Mouse (Mus musculus): ENCODE measurements around the gene Tomm40. TPM values are rescaled to one million over a fixed set of nuclear protein-coding genes. Genes with fewer than 3 reads are reported as not detected.

Gene Tomm40
- polyA plus RNA-seq, 1 experiment from 2014 or later = 142 TPM

- H3K27me3 ChIP-seq = no peaks in the 10 kb centered on the region
- no peak for ATAC-seq
- no peak for TF ChIP-seq CTCF (IDR thresholded peaks at IDR 0.05)
- in situ Hi-C loops (cut with MboI; ENCODE audit: low pct_unique_long_range_greater_than_20kb) = no loop called here
- ChIA-PET CTCF (no interaction called here), POLR2A (no interaction called here)
- DNase-seq (ENCODE audit: low read depth, low spot score) = no peak
Observed at GRCm38 (mm10) chr7:19676662-19677061, 38.6 kb downstream of the Tomm40 start.

GRCm38 (mm10) chr7:19675824-19676223 is 39.4 kb downstream of the Tomm40 start:
- H3K27me3 ChIP-seq = no peaks in the 10 kb centered on the region
- no peak for ATAC-seq
- in situ Hi-C loops (cut with MboI; ENCODE audit: low pct_unique_long_range_greater_than_20kb) = no loop called here
- no peak for DNase-seq (ENCODE audit: low read depth, low spot score)
- ChIA-PET CTCF (no interaction called here), POLR2A (no interaction called here)
- TF ChIP-seq CTCF (IDR thresholded peaks at IDR 0.05) = no peak

- ChIA-PET CTCF (interaction anchor here (1.0 kb wide), 1 partner anchor 12 kb away, joined by 3 read pairs; no protein-coding TSS in a partner anchor), POLR2A (interaction anchor here (1.6 kb wide), 1 partner anchor 27 kb away, joined by 4 read pairs; no protein-coding TSS in a partner anchor)
- no peaks in the 10 kb centered on the region for H3K27me3 ChIP-seq
- no peak for TF ChIP-seq CTCF (IDR thresholded peaks at IDR 0.05)
- in situ Hi-C loops (cut with MboI; ENCODE audit: low pct_unique_long_range_greater_than_20kb) = no loop called here
- DNase-seq (ENCODE audit: low read depth, low spot score) (no peak), ATAC-seq (no peak)
Observed at GRCm38 (mm10) chr7:19673083-19673699, 42.0 kb downstream of the Tomm40 start.

GRCm38 (mm10) chr7:19671511-19671910 is 43.7 kb downstream of the Tomm40 start:
- TF ChIP-seq CTCF (IDR thresholded peaks at IDR 0.05) = no peak
- no peak for DNase-seq (ENCODE audit: low read depth, low spot score)
- H3K27me3 ChIP-seq = no peaks in the 10 kb centered on the region
- ChIA-PET POLR2A (interaction anchor here (0.6 kb wide), 1 partner anchor 45 kb away, joined by 3 read pairs; no protein-coding TSS in a partner anchor), CTCF (interaction anchor here (1.0 kb wide), 1 partner anchor 29 kb away, joined by 4 read pairs; no protein-coding TSS in a partner anchor)
- no peak for ATAC-seq
- in situ Hi-C loops (cut with MboI; ENCODE audit: low pct_unique_long_range_greater_than_20kb) = no loop called here

GRCm38 (mm10) chr7:19668947-19669721 is 46.1 kb downstream of the Tomm40 start:
- ChIA-PET POLR2A (interaction anchor here (0.7 to 1.6 kb wide), 4 partner anchors 9 to 50 kb away, joined by 3 to 16 read pairs (median 3); partner anchors contain the start of gene Apoc2), CTCF (interaction anchor here (0.8 to 5.8 kb wide), 22 partner anchors 9 to 274 kb away, joined by 3 to 120 read pairs (median 4); partner anchors contain the start of genes Apoc1, Apoc4, Apoe and Gm44805)
- in situ Hi-C loops (cut with MboI; ENCODE audit: low pct_unique_long_range_greater_than_20kb) = loop anchor here (5.0 kb wide), 1 partner anchor 43 kb away; no protein-coding TSS in a partner anchor
- DNase-seq (ENCODE audit: low read depth, low spot score) (peak; percentile 56), ATAC-seq (peak; percentile 84)
- TF ChIP-seq CTCF (IDR thresholded peaks at IDR 0.05) = peak; percentile 94
- H3K27me3 ChIP-seq = no peaks in the 10 kb centered on the region

- in situ Hi-C loops (cut with MboI; ENCODE audit: low pct_unique_long_range_greater_than_20kb) = loop anchor here (5.0 kb wide), 1 partner anchor 45 kb away; no protein-coding TSS in a partner anchor
- POLR2A ChIA-PET = no interaction called here
- ATAC-seq (no peak), DNase-seq (ENCODE audit: low read depth, low spot score) (no peak)
- TF ChIP-seq CTCF (IDR thresholded peaks at IDR 0.05) = no peak
- CTCF ChIA-PET = interaction anchor here (5.8 kb wide), 1 partner anchor 34 kb away, joined by 120 read pairs; the partner anchor contains the start of gene Apoe
- H3K27me3 ChIP-seq = no peaks in the 10 kb centered on the region
Observed at GRCm38 (mm10) chr7:19667434-19667833, 47.8 kb downstream of the Tomm40 start.

DNA sequence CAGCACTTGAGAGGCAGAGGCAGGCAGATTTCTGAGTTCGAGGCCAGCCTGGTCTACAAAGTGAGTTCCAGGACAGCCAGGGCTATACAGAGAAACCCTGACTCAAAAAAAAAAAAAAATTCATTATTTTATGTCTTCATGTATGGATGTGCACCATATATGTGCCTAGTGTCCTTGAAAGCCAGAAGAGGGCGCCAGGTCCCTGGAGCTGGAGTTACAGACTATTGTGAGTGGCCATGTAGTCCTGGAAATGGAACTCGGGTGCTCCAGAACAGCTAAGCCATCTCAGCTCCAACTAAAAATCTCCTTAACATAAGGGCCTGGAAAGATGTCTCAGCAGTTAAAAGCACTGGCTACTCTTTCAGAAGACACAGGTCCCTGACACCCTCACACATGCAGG is 48.5 kb downstream of the Tomm40 start:
- ATAC-seq = no peak

DNA sequence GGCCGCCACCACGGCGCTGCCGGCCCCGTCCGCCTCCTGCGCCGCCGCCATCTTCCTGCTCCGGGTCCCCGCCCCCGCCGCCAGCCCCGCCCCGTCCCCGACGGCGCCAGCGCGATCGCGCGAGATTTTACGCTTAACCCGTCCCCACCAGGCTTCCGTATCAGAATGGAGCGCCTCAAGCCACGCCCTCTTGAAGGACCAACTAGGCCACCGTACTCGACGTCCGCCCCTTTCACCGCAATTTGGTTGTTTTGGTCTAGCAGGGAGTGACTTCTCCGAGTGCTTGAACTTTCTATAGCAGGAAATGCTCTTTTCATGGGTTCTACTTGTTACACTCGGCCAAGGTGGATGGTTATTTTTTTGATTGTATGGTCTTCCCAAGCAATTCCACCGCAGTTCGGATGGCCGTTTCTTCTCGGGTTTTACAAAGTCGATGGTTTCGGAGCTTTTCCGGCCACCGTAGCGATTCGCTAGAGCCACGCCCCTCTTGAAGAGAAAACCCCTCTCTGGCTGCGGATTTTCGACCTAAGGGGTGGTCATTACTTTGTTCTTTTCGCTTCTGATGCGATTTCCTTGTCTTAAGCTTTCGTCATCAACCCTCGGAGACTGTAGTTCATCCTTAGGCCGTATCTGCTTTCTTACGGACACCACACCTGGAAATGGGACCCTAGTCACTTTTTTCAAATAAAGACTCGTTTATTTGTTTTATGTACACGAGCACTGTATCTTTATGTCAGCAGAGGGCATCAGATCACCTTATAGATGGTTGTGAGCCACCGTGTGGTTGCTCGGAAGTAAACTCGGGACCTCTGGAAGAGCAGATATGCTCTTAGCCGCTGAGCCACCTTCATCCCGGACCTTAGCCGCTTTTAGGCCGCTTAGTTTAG is 50.0 kb downstream of the Tomm40 start, which contains the start of gene Clptm1:
Gene Clptm1, minus strand, starts transcription at position 79 of the 887 bp plus-strand sequence.
- no peaks in the 10 kb centered on the region for H3K27me3 ChIP-seq
- ChIA-PET POLR2A (interaction anchor here (1.1 to 1.4 kb wide), 3 partner anchors 9 to 36 kb away, joined by 3 to 4 read pairs (median 3); partner anchors contain the start of gene Relb), CTCF (interaction anchor here (1.6 to 5.8 kb wide), 2 partner anchors 28 to 36 kb away, joined by 4 to 120 read pairs; partner anchors contain the start of genes Apoc1 and Apoe)
- in situ Hi-C loops (cut with MboI; ENCODE audit: low pct_unique_long_range_greater_than_20kb) = loop anchor here (5.0 kb wide), 1 partner anchor 47 kb away; no protein-coding TSS in a partner anchor
- ATAC-seq (peak; percentile 63), DNase-seq (ENCODE audit: low read depth, low spot score) (peak; percentile 92)
- TF ChIP-seq CTCF (IDR thresholded peaks at IDR 0.05) = peak; percentile 73

More for the DNA sequence above, 48.5 kb downstream of the Tomm40 start:
- ChIA-PET POLR2A (interaction anchor here (1.1 kb wide), 1 partner anchor 48 kb away, joined by 3 read pairs; the partner anchor contains the start of gene Tomm40), CTCF (interaction anchor here (1.0 to 5.8 kb wide), 3 partner anchors 26 to 49 kb away, joined by 3 to 120 read pairs (median 4); partner anchors contain the start of genes Apoc1 and Apoe)
- in situ Hi-C loops (cut with MboI; ENCODE audit: low pct_unique_long_range_greater_than_20kb) = loop anchor here (5.0 kb wide), 1 partner anchor 46 kb away; no protein-coding TSS in a partner anchor
- H3K27me3 ChIP-seq = no peaks in the 10 kb centered on the region
- TF ChIP-seq CTCF (IDR thresholded peaks at IDR 0.05) = peak; percentile 39
- no peak for DNase-seq (ENCODE audit: low read depth, low spot score)

DNA sequence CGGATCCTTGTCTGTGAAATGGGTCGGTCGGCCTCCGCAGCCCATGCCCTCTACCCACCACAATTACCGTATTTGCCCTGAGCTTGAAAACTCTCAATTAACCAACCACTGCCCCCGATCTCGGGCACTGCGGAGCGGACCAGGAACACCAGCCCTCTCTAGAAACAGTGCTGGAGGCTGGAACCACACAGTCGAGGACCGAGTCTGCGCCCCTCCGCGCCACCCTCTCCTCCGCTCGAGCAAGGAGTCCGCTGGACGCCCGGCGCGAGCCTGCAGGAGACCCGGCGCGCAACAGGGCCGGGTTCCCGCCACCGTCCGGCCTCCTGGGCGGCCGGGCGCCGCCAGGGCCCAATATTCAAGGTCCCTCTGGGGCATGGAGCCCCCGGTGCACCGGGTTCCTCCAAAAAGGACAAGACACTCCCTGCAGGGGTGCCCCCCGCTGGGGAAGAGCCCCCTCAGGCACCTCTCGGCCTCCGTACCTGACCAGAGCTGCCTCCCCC is 50.7 kb downstream of the Tomm40 start:
- no peak for DNase-seq (ENCODE audit: low read depth, low spot score)
- ATAC-seq = no peak
- ChIA-PET POLR2A (interaction anchor here (1.1 to 1.4 kb wide), 3 partner anchors 8 to 35 kb away, joined by 3 to 4 read pairs (median 3); partner anchors contain the start of gene Relb), CTCF (interaction anchor here (1.4 to 5.8 kb wide), 2 partner anchors 36 to 37 kb away, joined by 4 to 120 read pairs; partner anchors contain the start of gene Apoe)
- H3K27me3 ChIP-seq = no peaks in the 10 kb centered on the region
- in situ Hi-C loops (cut with MboI; ENCODE audit: low pct_unique_long_range_greater_than_20kb) = no loop called here
- no peak for TF ChIP-seq CTCF (IDR thresholded peaks at IDR 0.05)

Data from Patski (cell line).